Mouse (Mus musculus) liver, embryonic 16.5 days (tissue): Measurements from ENCODE around the gene Rdh1. TPM values are rescaled to one million over a fixed set of nuclear protein-coding genes. Genes with fewer than 3 reads are reported as not detected.
A peak's percentile ranks its signal among the peaks of the same experiment; 100 is the strongest.

Source experiments
- ATAC-seq: fragments of 200-750 bp; cut with Nextera tagmentation; 2 replicates; pipeline ENCODE4 v1.8.0; 2017; ENCODE audit warnings: low read depth, mild to moderate bottlenecking, moderate number of reproducible peaks, moderate library complexity
- H3K27ac ChIP-seq: fragments of 300-500 bp; sonication (generic); 2 replicates; pipeline ENCODE4 v1.5.1; 2014; ENCODE audit warnings: mild to moderate bottlenecking, low read length
- H3K27me3 ChIP-seq: fragments of 300-500 bp; sonication (generic); 2 replicates; pipeline ENCODE4 v1.6.1; 2014; ENCODE audit warnings: low read depth, low read length, mixed read lengths; ENCODE audit not compliant: control insufficient read depth, insufficient read depth
- H3K36me3 ChIP-seq: fragments of 300-500 bp; sonication (generic); 2 replicates; pipeline ENCODE4 v1.6.1; 2014; ENCODE audit warnings: mild to moderate bottlenecking; ENCODE audit not compliant: control insufficient read depth, insufficient read depth
- H3K4me1 ChIP-seq: fragments of 300-500 bp; sonication (generic); 2 replicates; pipeline ENCODE4 v1.6.1; 2014; ENCODE audit warnings: low read depth, low read length, mixed read lengths; ENCODE audit not compliant: control insufficient read depth
- H3K4me2 ChIP-seq: fragments of 300-500 bp; sonication (generic); 2 replicates; pipeline ENCODE4 v1.6.1; 2014; ENCODE audit warnings: low read depth, low read length, mixed read lengths
- H3K4me3 ChIP-seq: fragments of 300-500 bp; sonication (generic); 2 replicates; pipeline ENCODE4 v1.5.1; 2014; ENCODE audit warnings: low read depth, mild to moderate bottlenecking, low read length
- H3K9ac ChIP-seq: fragments of 300-500 bp; sonication (generic); 2 replicates; pipeline ENCODE4 v1.6.1; 2014; ENCODE audit warnings: low read depth, low read length
- H3K9me3 ChIP-seq: fragments of 300-500 bp; sonication (generic); replicated peaks from 2 replicates; pipeline ENCODE4 v1.6.1; 2016; ENCODE audit warnings: low read length; ENCODE audit not compliant: control insufficient read depth
- WGBS: fragments of 180-500 bp; shearing (Covaris S2); extraction: QIAGEN DNeasy Blood & Tissue Kit; methylation state at CpG from one replicate; pipeline ENCODE4 v1.1.7; 2014; ENCODE audit not compliant: insufficient replicate concordance; 5-methylcytosine and 5-hydroxymethylcytosine counted together
- polyA plus RNA-seq: library from polyadenylated mRNA; unstranded; fragments of >200 nt; fragmentation: Nextera tagmentation; extraction: Ambion mirVana; gene quantifications from 2 replicates; pipeline ENCODE4 v1.2.1, GENCODE M21; 2015

Gene Rdh1
- polyA plus RNA-seq, 1 experiment from 2014 or later, result 0.12 TPM

- WGBS, result 40% methylated on average over 9 of the region's 9 CpGs
- H3K9ac ChIP-seq, result peak overlapping the region; percentile 35
- peak overlapping the region; percentile 47 for H3K4me2 ChIP-seq
- H3K27ac ChIP-seq, result peak overlapping the region; percentile 84
- no peaks in the 10 kb centered on the region for H3K27me3 ChIP-seq
- H3K36me3 ChIP-seq, result no peaks in the 10 kb centered on the region
- no peak for ATAC-seq
- peaks cover 57% of the 10 kb centered on the region for H3K4me1 ChIP-seq
- no peaks in the 10 kb centered on the region; the same call in 1 of the 2 replicates for H3K9me3 ChIP-seq
- H3K4me3 ChIP-seq, result no peak overlapping the region
Measured at GRCm38 (mm10) chr10:127730933-127731310, 28.6 kb upstream of the Rdh1 start.

GRCm38 (mm10) chr10:127731397-127731796, 28.1 kb upstream of the Rdh1 start:
- no peaks in the 10 kb centered on the region for H3K27me3 ChIP-seq
- H3K4me1 ChIP-seq, result peaks cover 62% of the 10 kb centered on the region
- H3K27ac ChIP-seq, result peak overlapping the region; percentile 84
- peak overlapping the region; percentile 47 for H3K4me2 ChIP-seq
- no peak overlapping the region for H3K4me3 ChIP-seq
- H3K9me3 ChIP-seq, result no peaks in the 10 kb centered on the region; the same call in 1 of the 2 replicates
- 14% methylated on average over 5 of the region's 5 CpGs for WGBS
- no peaks in the 10 kb centered on the region for H3K36me3 ChIP-seq
- peak; percentile 10; the same call in 1 of the 2 replicates for ATAC-seq
- H3K9ac ChIP-seq, result peak overlapping the region; percentile 35

DNA sequence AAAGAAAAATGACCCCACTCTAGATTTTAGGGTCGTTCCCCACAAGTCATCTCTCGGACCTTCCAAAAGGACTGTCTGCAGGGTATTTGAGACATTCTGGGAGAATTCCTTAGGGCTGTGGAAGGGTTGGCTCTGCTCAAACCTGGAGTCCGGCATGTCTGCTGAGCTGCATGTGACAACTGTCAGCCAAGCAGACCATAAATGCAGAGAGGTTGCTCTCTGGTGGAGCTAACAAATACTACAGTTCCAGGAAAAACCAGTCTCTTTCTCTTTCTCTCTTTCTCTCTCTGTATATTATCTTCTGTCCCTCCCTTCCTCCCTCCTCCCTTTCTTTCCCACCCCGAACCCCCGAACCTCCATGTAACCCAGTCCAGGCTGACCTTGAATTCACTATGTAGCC, 25.1 kb upstream of the Rdh1 start:
- no peaks in the 10 kb centered on the region for H3K36me3 ChIP-seq
- no peaks in the 10 kb centered on the region; the same call in 1 of the 2 replicates for H3K9me3 ChIP-seq
- H3K27me3 ChIP-seq, result no peaks in the 10 kb centered on the region
- H3K9ac ChIP-seq, result no peak overlapping the region; the same call in 1 of the 2 replicates
- H3K4me1 ChIP-seq, result peaks cover 68% of the 10 kb centered on the region
- no peak overlapping the region for H3K27ac ChIP-seq
- H3K4me2 ChIP-seq, result no peak overlapping the region
- WGBS, result 22% methylated on average over 5 of the region's 5 CpGs
- H3K4me3 ChIP-seq, result no peak overlapping the region
- ATAC-seq, result no peak

DNA sequence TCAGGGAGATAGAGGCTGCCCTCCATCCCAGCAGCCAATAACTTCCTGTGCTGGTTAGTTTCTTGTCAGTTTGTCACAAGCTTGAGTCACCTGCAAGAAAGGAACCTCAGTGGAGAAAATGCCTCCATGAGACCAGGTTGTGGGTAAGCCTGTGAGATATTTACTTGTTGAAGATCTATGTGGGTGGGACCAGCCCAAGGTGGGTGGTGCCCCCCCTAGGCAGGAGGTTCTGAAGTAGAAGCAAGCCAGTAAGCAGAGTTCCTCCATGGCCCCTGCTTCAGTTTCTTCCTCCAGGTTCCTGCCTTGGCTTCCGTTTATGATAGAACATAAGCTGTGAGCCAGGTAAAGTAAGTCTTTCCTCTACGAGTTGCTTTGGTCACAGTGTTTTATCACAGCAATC, 23.3 kb upstream of the Rdh1 start:
- Histone ChIP-seq H3K36me3 (no peaks in the 10 kb centered on the region), H3K27ac (no peak overlapping the region), H3K9ac (no peak overlapping the region), H3K27me3 (no peaks in the 10 kb centered on the region), H3K4me2 (no peak overlapping the region), H3K4me3 (no peak overlapping the region), H3K9me3 (no peaks in the 10 kb centered on the region; the same call in 1 of the 2 replicates), H3K4me1 (peaks cover 56% of the 10 kb centered on the region)
- WGBS, result 29% methylated on average over 2 of the region's 2 CpGs
- no peak for ATAC-seq

GRCm38 (mm10) chr10:127736916-127737315, 22.6 kb upstream of the Rdh1 start:
- 24% methylated on average over 4 of the region's 4 CpGs for WGBS
- no peak overlapping the region for H3K9ac ChIP-seq
- peaks cover 2% of the 10 kb centered on the region for H3K36me3 ChIP-seq
- H3K4me1 ChIP-seq, result peaks cover 54% of the 10 kb centered on the region
- no peaks in the 10 kb centered on the region; the same call in 1 of the 2 replicates for H3K9me3 ChIP-seq
- no peak for ATAC-seq
- no peaks in the 10 kb centered on the region for H3K27me3 ChIP-seq
- H3K4me3 ChIP-seq, result no peak overlapping the region
- no peak overlapping the region for H3K4me2 ChIP-seq
- H3K27ac ChIP-seq, result peak overlapping the region; percentile 27; the same call in 1 of the 2 replicates

- H3K4me1 ChIP-seq, result peaks cover 50% of the 10 kb centered on the region
- no peak overlapping the region for H3K4me3 ChIP-seq
- peak overlapping the region; percentile 60; the same call in 1 of the 2 replicates for H3K27ac ChIP-seq
Measured at GRCm38 (mm10) chr10:127737552-127737951, 22.0 kb upstream of the Rdh1 start.

DNA sequence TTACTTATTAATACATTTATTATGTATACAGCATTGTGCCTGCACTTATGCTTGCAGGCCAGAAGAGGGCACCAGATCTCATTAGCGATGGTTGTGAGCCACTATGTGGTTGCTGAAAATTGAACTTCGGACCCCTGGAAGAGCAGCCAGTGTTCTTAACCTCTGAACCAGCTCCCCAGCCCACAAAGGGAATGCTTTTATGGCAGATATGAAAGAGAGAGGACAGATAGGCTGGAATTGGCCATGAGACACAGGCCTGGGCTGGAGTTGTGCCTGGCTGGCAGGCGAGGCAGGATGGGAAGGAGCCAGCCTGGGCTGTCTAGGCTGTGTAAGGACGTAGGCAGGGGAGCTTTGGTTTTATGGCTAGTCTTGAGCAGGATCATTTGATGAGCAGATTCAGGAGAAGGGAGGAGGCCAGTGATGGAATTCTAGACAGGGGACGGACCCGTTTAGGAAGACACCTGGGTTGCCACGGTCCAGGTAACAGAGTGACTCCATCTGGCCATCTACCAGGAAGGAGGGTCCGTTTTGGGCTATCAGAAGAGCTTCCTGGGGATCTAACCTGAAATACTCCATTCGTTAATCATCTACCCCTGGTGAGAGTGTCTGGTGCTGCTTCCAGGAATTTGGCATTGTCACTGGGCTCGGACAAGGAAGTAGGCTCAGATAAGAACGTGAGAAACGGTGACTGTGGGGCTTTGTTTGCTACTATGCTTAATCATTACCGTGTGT, 21.2 kb upstream of the Rdh1 start:
- WGBS, result 26% methylated on average over 13 of the region's 13 CpGs
- Histone ChIP-seq H3K9ac (peak overlapping the region; percentile 28; the same call in 1 of the 2 replicates), H3K27ac (peak overlapping the region; percentile 84), H3K4me2 (peak overlapping the region; percentile 86), H3K36me3 (peaks cover 16% of the 10 kb centered on the region), H3K27me3 (no peaks in the 10 kb centered on the region), H3K9me3 (no peaks in the 10 kb centered on the region; the same call in 1 of the 2 replicates), H3K4me3 (peak overlapping the region; percentile 75), H3K4me1 (peaks cover 48% of the 10 kb centered on the region)
- ATAC-seq, result peak; percentile 40

More at GRCm38 (mm10) chr10:127737552-127737951, 22.0 kb upstream of the Rdh1 start:
- no peak for ATAC-seq
- 19% methylated on average over 2 of the region's 2 CpGs for WGBS
- Histone ChIP-seq H3K9ac (no peak overlapping the region), H3K27me3 (no peaks in the 10 kb centered on the region), H3K9me3 (no peaks in the 10 kb centered on the region; the same call in 1 of the 2 replicates), H3K4me2 (peak overlapping the region; percentile 16; the same call in 1 of the 2 replicates), H3K36me3 (peaks cover 9% of the 10 kb centered on the region)

GRCm38 (mm10) chr10:127739083-127739660, 20.3 kb upstream of the Rdh1 start, which contains the start of gene Zbtb39:
Gene Zbtb39, plus strand, starts transcription at chr10:127739538.
- H3K27ac ChIP-seq, result peak within 1 kb of the TSS; percentile 84
- peak within 1 kb of the TSS; percentile 86 for H3K4me2 ChIP-seq
- H3K9me3 ChIP-seq, result no peaks in the 10 kb centered on the region; the same call in 1 of the 2 replicates
- H3K9ac ChIP-seq, result peak within 1 kb of the TSS; percentile 85
- peak within 1 kb of the TSS; percentile 75 for H3K4me3 ChIP-seq
- H3K36me3 ChIP-seq, result peaks cover 25% of the 10 kb centered on the region
- 1% methylated on average over 42 of the region's 61 CpGs for WGBS
- peak; percentile 72 for ATAC-seq
- peaks cover 40% of the 10 kb centered on the region for H3K4me1 ChIP-seq
- H3K27me3 ChIP-seq, result no peaks in the 10 kb centered on the region
